ENCODE assay signal across 18 mouse cellular contexts in genomic region chr2:170281311-170282008, GRCm38 (mm10).
DNase-seq lines count a peak whose midpoint lies in the region; ATAC-seq and TF ChIP-seq lines count a peak whose summit lies in the region.
"Had no signal": no experiment of that assay in that cellular context is flagged by ENCODE, and none has a peak within 500 bp of the region (broad histone marks: within the 10 kb centered on the region; RNA-seq: fewer than 3 reads in every experiment).

No protein-coding gene starts in this region.

- ATAC-seq in intestine, embryonic 16.5 days = peak; percentile 68
- no peak; the same call in 1 of the 2 replicates for ATAC-seq in stomach, embryonic 15.5 days (ENCODE audit: insufficient read depth, low FRiP score, low read depth)
- no peak for ATAC-seq in forebrain, embryonic 11.5 days (replicated peaks; ENCODE audit: low FRiP score)
- ATAC-seq in kidney, embryonic 14.5 days (ENCODE audit: low FRiP score, low TSS enrichment) = no peak
- ATAC-seq: inflammation-experienced regulatory T-cells, adult 6 months had no signal

- H3K4me3 ChIP-seq in ES-E14 (ENCODE audit: insufficient read depth in 1 of 2, low read depth in 1 of 2, low read length in 2 of 2, poor library complexity in 1 of 2, severe bottlenecking in 1 of 2) = no peak overlapping the region
- H3K4me3 ChIP-seq in intestine, embryonic 16.5 days (ENCODE audit: low read length) = no peak overlapping the region
- H3K4me3 ChIP-seq in stomach, embryonic 15.5 days (replicated peaks) = no peak overlapping the region
- no peak overlapping the region for H3K4me3 ChIP-seq in forebrain, embryonic 11.5 days (ENCODE audit: low read depth, low read length)
- H3K4me3 ChIP-seq in kidney, embryonic 14.5 days (ENCODE audit: low read length) = no peak overlapping the region
- H3K4me3 ChIP-seq: embryonic facial prominence, embryonic 10.5 days; heart, embryonic 12.5 days; hindbrain, embryonic 10.5 days had no signal

- DNase-seq in 3T3-L1 (ENCODE audit: low read depth, low spot score) = peak; percentile 25
- no peak for DNase-seq in ES-E14 (ENCODE audit: low read depth, low spot score)
- no peak for DNase-seq in forebrain, embryonic 11.5 days (ENCODE audit: low spot score)
- DNase-seq in gastrocnemius, postnatal 10 days = no peak
- DNase-seq: adrenal gland, adult 2 months; adrenal gland, postnatal 25 days; cerebellum, adult 2 months; cerebellum, postnatal 10 days; gastrocnemius, postnatal 25 days had no signal

- H3K27me3 ChIP-seq in intestine, embryonic 16.5 days (replicated peaks; ENCODE audit: control insufficient read depth, insufficient read depth, low read length) = no peaks in the 10 kb centered on the region
- H3K27me3 ChIP-seq in stomach, embryonic 15.5 days (replicated peaks) = no peaks in the 10 kb centered on the region
- no peaks in the 10 kb centered on the region for H3K27me3 ChIP-seq in forebrain, embryonic 11.5 days (ENCODE audit: control insufficient read depth, insufficient read depth, low read length)
- H3K27me3 ChIP-seq in kidney, embryonic 14.5 days (ENCODE audit: control insufficient read depth, insufficient read depth, low read length) = no peaks in the 10 kb centered on the region
- H3K27me3 ChIP-seq: heart, embryonic 12.5 days had no signal

- H3K4me2 ChIP-seq in intestine, embryonic 16.5 days (ENCODE audit: low read depth, low read length) = no peak overlapping the region; the same call in 1 of the 2 replicates
- H3K4me2 ChIP-seq in stomach, embryonic 15.5 days = no peak overlapping the region
- H3K4me2 ChIP-seq in forebrain, embryonic 11.5 days (ENCODE audit: low read depth, low read length, severe bottlenecking) = no peak overlapping the region
- no peak overlapping the region for H3K4me2 ChIP-seq in kidney, embryonic 14.5 days (replicated peaks; ENCODE audit: low read depth, low read length)
- H3K4me2 ChIP-seq: heart, embryonic 12.5 days; hindbrain, embryonic 14.5 days had no signal

- peaks cover 2 to 12% of the 10 kb centered on the region in 2 experiments; a peak in 2 of 4 replicates for H3K4me1 ChIP-seq in ES-E14 (ENCODE audit: control insufficient read depth in 2 of 2, insufficient read depth in 2 of 2, low read length in 2 of 2, poor library complexity in 1 of 2)
- H3K4me1 ChIP-seq in intestine, embryonic 16.5 days (ENCODE audit: control insufficient read depth, insufficient read depth, low read length) = peaks cover 10% of the 10 kb centered on the region
- H3K4me1 ChIP-seq in stomach, embryonic 15.5 days = peaks cover 12% of the 10 kb centered on the region; the same call in 1 of the 2 replicates
- no peaks in the 10 kb centered on the region; the same call in 1 of the 2 replicates for H3K4me1 ChIP-seq in forebrain, embryonic 11.5 days (replicated peaks; ENCODE audit: control insufficient read depth, insufficient read depth, low read length)
- H3K4me1 ChIP-seq in kidney, embryonic 14.5 days (ENCODE audit: control insufficient read depth, insufficient read depth, low read length) = peaks cover 6% of the 10 kb centered on the region; the same call in 1 of the 2 replicates

- WGBS in intestine, embryonic 16.5 days = 58% methylated on average over 6 of the region's 6 CpGs
- WGBS in stomach, embryonic 15.5 days = 71% methylated on average over 6 of the region's 6 CpGs
- 88% methylated on average over 6 of the region's 6 CpGs for WGBS in forebrain, embryonic 11.5 days
- WGBS in kidney, embryonic 14.5 days = 74% methylated on average over 6 of the region's 6 CpGs

- no peaks in the 10 kb centered on the region for H3K9me3 ChIP-seq in ES-E14 (ENCODE audit: control insufficient read depth, insufficient read depth, low read depth, low read length)
- H3K9me3 ChIP-seq in intestine, embryonic 16.5 days (ENCODE audit: control insufficient read depth, low read length) = no peaks in the 10 kb centered on the region
- no peaks in the 10 kb centered on the region for H3K9me3 ChIP-seq in stomach, embryonic 15.5 days
- no peaks in the 10 kb centered on the region for H3K9me3 ChIP-seq in forebrain, embryonic 11.5 days (ENCODE audit: control insufficient read depth, low read length)
- no peaks in the 10 kb centered on the region for H3K9me3 ChIP-seq in kidney, embryonic 14.5 days (ENCODE audit: control insufficient read depth, low read length)
- H3K9me3 ChIP-seq: embryonic facial prominence, embryonic 10.5 days; heart, embryonic 12.5 days; hindbrain, embryonic 10.5 days had no signal

- in situ Hi-C loops in ES-E14 (cut with MboI; ENCODE audit: low sequenced_read_pairs in 2 of 2, unreplicated experiment in 2 of 2) = no loop called here

- no peaks in the 10 kb centered on the region for H3K36me3 ChIP-seq in ES-E14 (ENCODE audit: control insufficient read depth, insufficient read depth, low read length, poor library complexity, severe bottlenecking)
- H3K36me3 ChIP-seq in intestine, embryonic 16.5 days (ENCODE audit: control insufficient read depth, insufficient read depth, low read length) = no peaks in the 10 kb centered on the region
- no peaks in the 10 kb centered on the region for H3K36me3 ChIP-seq in stomach, embryonic 15.5 days
- no peaks in the 10 kb centered on the region for H3K36me3 ChIP-seq in forebrain, embryonic 11.5 days (ENCODE audit: control insufficient read depth, insufficient read depth, low read length)
- no peaks in the 10 kb centered on the region for H3K36me3 ChIP-seq in kidney, embryonic 14.5 days (ENCODE audit: control insufficient read depth, insufficient read depth, low read length)
- H3K36me3 ChIP-seq: embryonic facial prominence, embryonic 10.5 days; heart, embryonic 12.5 days; hindbrain, embryonic 10.5 days had no signal

- H3K9ac ChIP-seq in ES-E14 (ENCODE audit: insufficient read depth, low read depth, low read length, poor library complexity, severe bottlenecking) = no peak overlapping the region
- no peak overlapping the region for H3K9ac ChIP-seq in intestine, embryonic 16.5 days (ENCODE audit: low read depth, low read length)
- H3K9ac ChIP-seq in stomach, embryonic 15.5 days = no peak overlapping the region
- H3K9ac ChIP-seq in forebrain, embryonic 11.5 days (ENCODE audit: low read length) = no peak overlapping the region
- H3K9ac ChIP-seq in kidney, embryonic 14.5 days (ENCODE audit: low read depth, low read length) = no peak overlapping the region
- H3K9ac ChIP-seq: forebrain, postnatal 0 days; heart, embryonic 12.5 days; hindbrain, embryonic 14.5 days had no signal

- no peak overlapping the region for H3K27ac ChIP-seq in ES-E14 (ENCODE audit: insufficient read depth, low read depth, low read length, poor library complexity, severe bottlenecking)
- H3K27ac ChIP-seq in intestine, embryonic 16.5 days (ENCODE audit: low read length) = peak overlapping the region; percentile 78
- H3K27ac ChIP-seq in stomach, embryonic 15.5 days = 0 out of 2 replicates have a peak overlapping the region, but pooled peaks have one; percentile 2
- no peak overlapping the region for H3K27ac ChIP-seq in forebrain, embryonic 11.5 days (ENCODE audit: low read depth, low read length)
- H3K27ac ChIP-seq in kidney, embryonic 14.5 days (ENCODE audit: low read depth, low read length) = no peak overlapping the region
- H3K27ac ChIP-seq: embryonic facial prominence, embryonic 10.5 days; hindbrain, embryonic 10.5 days; hindbrain, embryonic 14.5 days had no signal

TF ChIP-seq in ES-E14, 5 proteins besides CTCF, POLR2A, EP300 and RAD21:
- TF ChIP-seq MAFK (IDR thresholded peaks at IDR 0.05; ENCODE audit: insufficient read depth, low read depth, low read length) (peak; percentile 97), HCFC1 (IDR thresholded peaks at IDR 0.05; ENCODE audit: borderline replicate concordance, insufficient read depth, low read length) (no peak), ZC3H11A (IDR thresholded peaks at IDR 0.05; ENCODE audit: borderline replicate concordance, low read depth, low read length) (no peak)

Comparison
In these comparisons a context has a peak if more than half of its experiments do, and no peak if none do; other contexts are left out.
1. H3K27ac ChIP-seq: peak in intestine, embryonic 16.5 days (single experiment) and stomach, embryonic 15.5 days (single experiment); none in ES-E14 (single experiment), forebrain, embryonic 11.5 days (single experiment) and kidney, embryonic 14.5 days (single experiment).